Mouse (Mus musculus): ENCODE results near the gene Ssu2.

Ssu2 gene

DNA sequence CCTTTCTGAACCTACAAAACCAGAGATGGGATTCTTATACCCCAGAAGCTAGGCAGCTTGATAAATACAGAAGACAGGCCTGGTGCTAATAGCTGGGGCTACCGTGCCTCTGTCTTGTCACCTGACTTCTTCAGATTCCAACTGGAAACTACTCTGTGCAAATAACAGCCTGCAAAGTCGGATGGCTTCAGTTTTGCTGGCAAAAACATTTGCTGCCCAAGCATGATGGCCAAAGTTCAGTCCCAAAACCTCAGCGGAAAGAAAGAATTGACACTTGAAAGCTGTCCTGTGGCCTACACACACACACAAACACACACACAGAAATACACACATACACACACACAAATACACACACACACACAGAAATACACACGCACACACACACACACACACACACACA lies 48.8 kb downstream of the Ssu2 start:
- DNase-seq: no peak

DNA sequence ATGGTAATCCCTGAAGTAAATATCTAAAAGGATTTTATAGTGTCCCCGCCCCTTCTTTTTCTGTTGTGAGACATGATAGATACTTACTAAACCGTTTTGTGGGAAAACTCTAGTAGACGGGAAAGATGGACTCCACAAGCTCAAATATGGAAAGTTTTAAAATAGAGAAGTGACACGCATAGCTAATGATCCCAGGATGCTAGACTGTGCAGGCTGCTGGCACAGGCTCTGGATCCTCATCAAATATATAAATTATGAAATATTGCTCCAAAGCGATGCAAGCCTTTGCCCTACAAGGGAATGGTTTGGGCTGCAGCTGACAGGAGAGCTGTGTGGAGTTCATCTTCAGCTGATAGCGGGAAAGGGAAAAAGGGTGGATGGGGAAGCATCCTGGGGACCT lies 50.2 kb downstream of the Ssu2 start:
- DNase-seq: no peak

DNA sequence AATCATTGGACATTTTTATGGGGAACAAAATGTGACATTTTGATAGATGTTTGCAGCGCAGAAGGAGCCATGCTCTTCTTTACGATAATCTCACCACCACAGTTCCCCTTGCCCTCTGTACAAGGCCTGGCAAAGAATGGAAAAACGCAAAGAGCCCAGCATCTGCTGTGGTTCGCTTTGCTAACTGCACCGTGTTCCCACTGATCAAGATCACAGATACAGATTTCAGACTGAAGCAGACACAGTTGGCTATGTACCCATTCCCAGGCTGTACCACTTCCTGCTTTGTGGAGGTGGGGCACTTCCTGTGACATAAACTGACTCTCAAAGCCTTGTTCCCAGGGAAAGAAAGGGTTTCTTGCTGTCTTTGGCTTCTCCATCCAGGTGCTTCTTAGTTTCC lies 53.9 kb downstream of the Ssu2 start:
- DNase-seq: peak; percentile 12 to 27

DNA sequence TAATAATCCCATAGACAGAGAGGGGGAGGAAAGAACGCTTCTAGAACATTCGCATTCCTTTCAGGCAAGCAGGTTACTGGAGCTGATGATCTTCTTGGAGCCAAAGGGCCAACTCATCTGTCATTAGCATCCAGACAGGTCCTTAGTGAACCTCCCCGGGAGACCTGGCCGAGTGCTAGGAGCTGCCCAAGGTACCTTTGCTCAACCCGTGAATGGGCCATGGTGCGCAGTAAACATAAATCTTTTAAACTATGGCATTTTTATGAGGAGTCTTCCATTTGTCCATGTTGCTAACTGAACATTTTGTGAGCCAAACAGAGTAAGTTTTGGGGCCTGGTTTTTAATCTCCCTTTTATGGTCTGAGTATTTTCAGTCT lies 56.6 kb downstream of the Ssu2 start:
- no peak for DNase-seq

DNA sequence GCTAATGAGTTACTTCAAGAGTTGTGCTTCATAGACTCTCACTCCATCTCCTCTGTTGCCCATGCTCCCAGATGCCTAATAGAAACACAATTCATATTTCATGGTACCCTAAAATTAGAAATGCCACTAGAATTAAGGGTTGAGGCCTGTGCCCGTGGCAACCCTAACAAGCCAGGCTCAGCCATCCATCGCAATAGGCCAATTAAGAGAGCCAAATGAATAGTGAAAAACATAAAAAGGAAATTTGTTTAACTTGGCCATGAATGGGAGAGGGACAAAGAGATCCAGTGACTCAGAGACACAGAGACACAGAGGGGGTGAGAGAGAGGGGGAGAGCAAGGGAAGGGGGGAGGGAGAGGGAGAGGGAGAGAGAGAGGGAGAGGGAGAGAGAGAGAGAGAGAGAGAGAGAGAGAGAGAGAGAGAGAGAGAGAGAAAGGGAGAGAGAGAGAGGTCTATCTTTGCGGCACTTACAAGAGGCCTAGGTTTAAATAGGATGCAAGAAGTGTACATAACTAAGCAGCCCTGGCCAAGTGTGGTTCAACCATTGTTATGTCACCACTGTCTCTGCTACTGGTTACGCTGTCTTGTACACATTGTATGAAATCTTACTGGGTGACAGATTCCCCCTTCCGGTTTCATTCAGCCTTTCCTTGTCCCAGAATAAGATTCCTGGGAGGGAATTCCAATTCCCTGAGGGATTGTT lies 57.2 kb downstream of the Ssu2 start:
- DNase-seq: no peak

DNA sequence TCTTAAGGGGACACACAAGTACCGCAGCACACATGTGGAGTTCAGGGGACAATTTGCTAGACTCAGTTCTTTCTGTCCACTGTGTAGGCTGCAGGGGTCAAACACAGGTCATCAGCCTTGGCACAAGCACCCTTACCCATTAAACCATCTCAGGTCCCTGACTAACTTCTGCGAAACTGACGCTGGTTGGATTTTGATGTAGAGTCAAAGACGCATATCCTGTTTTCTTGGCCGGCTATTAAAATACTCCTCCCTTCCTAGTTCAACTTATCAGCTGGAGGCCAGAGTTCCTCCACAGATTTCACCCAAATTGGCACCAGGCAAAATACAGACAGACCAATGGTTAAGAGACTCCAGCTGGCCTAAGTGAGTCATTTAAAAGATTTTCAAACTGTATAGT lies 60.0 kb downstream of the Ssu2 start:
- DNase-seq: peak; percentile 23 to 50

DNA sequence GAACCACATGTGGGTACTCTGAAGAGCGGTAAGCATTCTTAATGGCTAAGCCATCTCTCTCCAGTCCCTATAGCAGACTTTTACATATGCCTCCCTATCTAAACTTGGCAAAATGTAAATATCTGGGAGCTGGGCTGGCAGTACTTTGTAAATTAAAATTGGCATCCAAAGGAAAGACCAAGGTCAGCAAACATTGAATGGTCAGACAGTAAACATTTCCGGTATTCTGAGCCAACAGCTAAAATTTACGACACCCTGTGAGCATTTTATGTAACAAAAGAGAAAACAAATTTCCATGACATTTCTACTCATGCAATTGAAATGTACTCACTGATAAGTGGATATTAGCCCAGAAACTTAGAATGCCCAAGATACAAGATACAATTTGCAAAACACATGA lies 62.6 kb downstream of the Ssu2 start:
- no peak for DNase-seq

DNA sequence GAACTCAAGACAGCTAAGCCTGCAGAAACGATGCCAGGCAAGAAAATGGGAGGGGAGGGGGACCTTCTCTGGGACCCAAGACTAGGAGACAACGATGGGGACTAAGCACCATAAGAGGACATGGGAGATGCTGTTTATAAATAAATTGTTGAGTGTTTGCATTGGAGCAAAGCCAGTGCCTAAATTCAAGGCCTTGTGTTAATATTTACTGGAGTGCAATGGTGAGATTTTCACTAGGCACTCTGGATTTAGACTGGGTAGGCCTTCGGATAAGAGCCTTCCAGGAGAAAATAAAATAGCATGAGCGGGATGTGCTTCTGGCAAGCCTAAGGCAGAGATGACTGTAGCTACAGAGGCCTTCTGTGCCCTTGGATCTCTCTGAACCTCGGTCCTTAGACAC lies 64.9 kb downstream of the Ssu2 start:
- no peak for DNase-seq

DNA sequence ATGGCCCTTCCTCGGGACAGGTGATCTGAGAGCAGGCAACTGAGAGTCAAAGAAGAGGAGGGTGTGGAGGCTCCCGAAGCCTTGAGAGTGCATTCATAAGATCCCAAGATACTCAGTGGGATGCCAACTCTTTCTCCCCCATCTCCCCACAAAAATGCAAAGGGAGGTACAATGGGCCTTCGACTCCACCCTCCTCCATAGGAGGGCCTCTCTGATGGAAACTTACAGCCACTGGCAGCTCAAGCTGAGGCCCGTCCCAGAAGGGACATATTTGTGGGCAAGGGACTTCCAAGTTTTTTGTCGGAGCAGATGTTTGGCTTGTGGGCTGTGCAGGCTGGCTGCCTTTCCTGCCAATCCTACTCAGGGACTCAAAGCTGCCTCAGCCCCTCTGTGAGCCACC lies 67.1 kb downstream of the Ssu2 start:
- DNase-seq: no peak

DNA sequence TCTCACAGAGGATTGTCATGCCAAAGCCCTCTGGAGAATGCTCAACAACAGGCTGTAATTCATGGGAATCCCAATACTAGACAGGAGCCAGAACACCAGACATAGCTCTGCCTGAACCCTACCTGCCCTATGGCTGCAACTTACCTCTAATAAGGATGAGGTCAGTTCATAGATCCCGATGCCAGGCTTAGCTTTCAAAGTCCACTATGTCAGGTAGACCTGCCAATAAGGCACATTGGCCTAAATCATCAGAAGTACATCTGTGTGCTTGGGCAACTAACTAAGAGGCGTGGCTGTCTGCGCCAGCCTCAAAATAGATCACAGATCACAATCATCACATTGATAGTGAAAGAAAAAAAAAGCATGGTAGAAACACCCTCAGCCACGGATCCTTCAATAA lies 68.4 kb downstream of the Ssu2 start:
- DNase-seq: no peak

DNA sequence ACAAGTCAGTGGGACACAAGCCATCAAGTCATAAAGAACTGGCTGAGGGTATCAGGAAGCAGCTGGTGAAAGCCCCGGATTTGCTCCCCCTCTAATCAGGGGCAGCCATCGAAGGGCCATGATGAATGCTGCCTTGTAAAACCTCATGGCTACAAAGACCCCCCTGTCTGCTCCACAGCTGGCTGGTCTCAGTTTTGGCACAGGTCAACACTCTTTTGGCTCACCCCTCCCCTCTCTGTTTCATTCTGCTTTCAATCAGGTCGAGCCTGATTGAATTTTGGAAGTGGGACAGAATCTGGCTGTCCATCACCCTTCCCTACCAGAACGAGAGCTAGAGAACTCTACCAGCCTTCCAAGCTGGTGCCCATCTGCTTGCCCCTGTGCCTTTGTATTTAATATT lies 76.4 kb downstream of the Ssu2 start:
- DNase-seq: no peak

DNA sequence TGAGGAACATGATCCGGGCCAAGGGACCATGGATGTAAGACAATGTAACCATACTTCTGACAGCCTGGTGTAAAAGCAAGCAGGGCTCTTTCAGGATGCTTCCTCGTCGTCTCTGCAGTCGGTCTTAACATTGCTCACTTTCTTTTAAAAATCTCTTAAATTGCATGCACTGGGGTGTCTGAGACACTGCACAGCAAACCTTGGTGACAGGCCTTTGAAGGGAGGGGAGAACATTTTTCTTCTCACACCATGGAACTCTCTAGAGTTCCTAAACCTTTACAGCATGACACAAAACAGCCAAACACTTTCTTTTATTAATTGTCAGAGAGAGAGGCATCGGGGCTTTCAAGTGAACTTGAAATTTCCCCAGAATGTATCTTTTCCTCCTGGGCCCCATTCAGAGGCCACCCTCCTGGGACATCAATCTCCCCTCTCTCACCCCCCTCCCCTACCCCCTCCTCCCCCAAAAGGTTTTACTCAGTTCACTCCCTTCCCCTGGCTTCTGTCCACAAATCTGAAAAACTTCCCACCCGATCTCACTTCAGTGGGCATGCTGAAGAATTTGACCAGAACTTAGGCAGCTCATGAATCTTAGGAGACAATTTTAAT lies 78.4 kb downstream of the Ssu2 start:
- DNase-seq: no peak
